Mouse (Mus musculus): ENCODE data around the gene Commd1.

The Commd1 gene

DNA sequence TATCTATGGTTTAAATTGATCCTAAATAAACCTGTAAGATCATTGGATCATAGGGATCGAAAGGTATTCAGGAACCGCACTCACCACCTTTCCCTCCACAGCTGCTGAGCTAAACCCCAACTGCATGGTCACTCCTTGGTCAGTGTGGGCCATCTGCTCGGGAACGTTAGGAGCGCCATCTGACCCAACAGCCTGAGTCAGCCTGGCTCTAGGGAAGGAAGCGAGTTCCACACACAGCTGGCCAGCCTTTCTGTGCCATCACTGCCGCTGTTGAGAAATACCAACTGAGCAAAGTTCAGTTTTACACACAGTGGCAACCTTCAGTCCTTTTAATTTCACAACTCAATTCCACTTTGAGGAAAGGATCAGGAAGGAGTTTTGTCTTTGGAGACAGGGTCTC lies 90.3 kb downstream of the Commd1 start:
- DNase-seq (ENCODE audit: low spot score in 2 of 2), result no peak

DNA sequence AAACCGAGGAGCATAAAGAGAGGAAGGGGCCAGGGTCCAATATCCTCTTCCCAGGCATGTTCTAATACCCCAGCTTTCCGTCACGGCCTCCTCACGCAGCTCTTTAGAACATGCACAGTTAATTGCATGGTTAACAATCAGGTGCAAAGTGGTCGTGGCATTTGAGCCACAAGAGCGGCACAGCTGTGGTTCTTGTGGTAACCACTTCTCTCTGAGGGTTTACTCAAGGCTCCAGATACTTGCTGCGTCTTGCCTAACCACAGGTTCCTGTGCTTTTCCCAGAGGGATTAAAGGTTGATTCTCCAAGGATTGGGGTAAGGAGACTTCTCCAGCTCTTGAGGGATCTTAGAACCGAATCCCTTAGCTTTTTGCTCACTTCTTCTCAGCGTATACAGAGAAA lies 90.9 kb downstream of the Commd1 start:
- DNase-seq (ENCODE audit: low spot score in 2 of 2), result no peak

DNA sequence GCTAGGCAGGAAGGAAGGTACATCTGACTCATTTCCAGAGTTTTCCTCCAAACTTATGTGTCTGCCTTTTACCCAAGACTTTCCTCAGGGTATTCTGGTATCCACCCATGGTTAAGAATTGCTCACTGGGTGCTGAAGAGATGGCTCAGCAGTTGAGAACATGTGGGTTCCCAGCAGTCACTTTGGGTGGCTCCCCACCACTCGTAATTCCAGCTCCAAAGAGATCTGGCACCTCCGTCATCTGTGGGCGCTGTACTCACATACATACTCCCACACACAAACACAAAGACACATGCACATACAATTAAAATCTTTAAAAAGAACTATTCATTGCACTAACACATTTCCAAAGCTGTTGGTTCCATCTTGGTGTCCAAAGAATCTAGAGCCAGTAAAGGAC lies 93.0 kb downstream of the Commd1 start:
- no peak for DNase-seq (ENCODE audit: low spot score in 2 of 2)

DNA sequence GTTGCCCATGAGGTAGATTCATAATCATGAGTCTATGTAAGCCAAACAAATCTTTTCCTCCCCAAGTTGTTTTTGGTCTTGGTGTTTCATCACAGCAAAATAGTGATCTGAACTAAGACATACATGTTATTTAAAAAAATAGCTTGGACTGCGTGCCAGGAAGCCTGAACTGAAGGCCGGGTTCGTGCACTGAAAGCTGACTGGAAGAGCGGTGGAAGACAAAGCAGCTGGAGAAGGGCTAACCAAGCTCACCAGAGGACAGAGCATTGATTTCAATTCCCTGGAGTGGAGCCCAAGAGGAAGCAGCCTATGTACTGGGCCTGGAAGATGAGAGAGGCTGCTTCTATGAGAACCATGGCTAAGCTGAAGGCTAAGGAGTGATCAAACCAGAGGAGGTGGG lies 95.2 kb downstream of the Commd1 start:
- DNase-seq (ENCODE audit: low spot score in 2 of 2), result no peak

DNA sequence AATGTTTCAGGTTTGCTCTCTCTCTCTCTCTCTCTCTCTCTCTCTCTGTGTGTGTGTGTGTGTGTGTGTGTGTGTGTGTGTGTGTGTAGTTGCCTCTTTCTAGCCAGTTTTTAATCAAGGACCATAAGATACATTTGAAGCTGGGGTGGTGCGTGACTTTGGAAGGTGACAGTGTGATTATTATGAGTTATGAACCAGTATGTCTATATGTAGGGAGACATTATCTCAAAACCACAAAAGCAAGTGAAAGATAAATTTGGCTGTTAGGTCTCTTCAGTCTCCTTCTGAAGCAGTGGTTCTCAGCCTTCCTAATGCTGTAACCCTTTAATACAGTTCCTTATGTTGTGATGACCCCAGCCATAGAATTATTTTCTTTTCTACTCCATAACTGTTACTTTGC lies 96.8 kb downstream of the Commd1 start:
- no peak for DNase-seq (ENCODE audit: low spot score in 2 of 2)

DNA sequence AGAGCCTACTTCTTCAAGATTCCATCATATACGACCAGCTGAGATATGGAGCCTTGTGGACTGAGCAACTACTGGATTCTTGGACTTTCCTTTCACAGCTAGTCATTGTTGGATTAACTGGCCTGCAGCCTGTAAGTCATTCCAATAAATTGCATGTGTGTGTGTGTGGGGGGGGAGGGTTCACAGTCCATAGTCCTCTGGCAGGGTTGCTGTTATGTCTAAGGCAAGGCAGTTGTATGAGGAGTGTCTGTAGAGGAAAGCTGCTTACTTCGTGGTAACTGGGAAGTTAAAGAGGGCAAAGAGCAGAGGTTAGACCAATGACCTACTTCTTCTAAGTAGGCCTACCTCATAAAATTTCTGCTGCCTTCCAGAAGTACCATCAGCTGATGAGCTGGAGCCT lies 98.5 kb downstream of the Commd1 start:
- no peak for DNase-seq (ENCODE audit: low spot score in 2 of 2)

DNA sequence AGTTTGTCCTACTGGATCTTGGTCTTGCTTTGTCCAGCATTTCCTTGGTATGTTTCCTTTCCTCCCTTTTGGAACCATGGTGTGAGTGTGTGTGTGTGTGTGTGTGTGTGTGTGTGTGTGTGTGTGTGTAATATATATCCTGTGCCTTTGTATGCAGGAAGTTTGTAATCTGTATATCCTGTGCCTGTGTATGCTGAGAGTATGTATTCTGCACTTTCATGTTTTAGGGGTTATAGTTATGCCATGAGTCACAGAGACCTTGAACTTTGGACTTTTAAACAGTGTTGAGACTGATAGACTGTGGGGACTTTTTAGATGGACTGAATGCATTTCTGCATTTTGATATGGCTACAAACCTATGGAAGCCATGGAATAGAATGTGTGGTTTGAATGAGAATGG lies 99.3 kb downstream of the Commd1 start:
- DNase-seq (ENCODE audit: low spot score in 2 of 2), result no peak

DNA sequence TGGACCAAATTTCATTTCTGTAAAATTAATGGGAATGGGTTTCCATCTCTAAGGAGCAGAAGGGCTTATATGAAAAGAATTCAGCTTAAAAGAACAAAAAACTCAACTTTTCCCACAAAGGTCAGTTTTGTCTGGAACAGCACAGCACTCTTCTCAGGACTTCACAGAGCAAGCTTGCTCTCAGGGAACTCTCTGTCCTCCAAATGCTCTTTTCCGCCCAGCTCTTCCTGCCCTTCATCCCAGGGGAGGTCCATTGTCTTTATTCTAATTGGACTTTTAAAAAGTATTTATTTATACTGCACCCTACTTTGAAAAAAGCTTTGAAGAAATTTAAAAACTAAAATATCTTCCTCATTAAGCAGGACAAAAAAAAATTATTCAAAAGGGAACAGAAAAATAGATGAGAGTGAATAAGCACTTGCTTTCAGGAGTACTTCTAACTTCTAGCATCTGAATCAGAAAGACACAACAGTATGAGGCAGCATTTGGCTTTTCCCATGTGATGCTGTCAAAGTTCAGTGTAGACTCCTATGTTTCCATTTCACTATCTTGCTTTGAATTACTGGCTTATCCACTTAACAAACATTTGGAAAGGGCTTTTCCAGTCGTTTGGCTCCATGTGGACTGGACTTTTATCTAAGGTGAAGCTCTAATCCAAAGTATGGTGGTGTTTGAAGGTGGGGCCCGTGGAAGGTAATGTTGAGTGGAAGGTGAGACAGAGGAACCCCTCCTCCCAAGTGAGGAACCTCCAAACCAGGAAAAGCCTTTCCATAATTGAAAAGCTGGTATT lies 101.6 kb downstream of the Commd1 start:
- no peak for DNase-seq (ENCODE audit: low spot score in 2 of 2)

DNA sequence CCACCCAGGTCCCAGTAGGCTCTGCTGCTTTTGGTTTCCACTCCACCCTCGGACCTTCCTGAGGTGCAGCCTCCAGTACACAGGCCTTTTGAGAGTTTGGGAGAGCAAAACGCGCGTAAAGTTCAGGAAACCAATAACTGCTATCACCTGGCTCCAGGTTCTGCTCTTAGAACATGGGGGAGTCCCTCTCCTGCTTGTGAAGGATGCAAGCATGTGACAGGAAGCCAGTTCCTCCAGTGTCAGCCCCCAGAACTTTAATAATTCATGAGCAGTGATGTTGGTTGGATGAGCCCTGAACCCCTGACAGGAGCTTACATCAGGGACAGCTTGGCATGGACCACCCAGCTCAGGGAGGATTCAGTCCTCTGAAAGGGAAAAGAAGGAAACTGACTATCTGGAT lies 102.5 kb downstream of the Commd1 start:
- no peak for DNase-seq (ENCODE audit: low spot score in 2 of 2)

DNA sequence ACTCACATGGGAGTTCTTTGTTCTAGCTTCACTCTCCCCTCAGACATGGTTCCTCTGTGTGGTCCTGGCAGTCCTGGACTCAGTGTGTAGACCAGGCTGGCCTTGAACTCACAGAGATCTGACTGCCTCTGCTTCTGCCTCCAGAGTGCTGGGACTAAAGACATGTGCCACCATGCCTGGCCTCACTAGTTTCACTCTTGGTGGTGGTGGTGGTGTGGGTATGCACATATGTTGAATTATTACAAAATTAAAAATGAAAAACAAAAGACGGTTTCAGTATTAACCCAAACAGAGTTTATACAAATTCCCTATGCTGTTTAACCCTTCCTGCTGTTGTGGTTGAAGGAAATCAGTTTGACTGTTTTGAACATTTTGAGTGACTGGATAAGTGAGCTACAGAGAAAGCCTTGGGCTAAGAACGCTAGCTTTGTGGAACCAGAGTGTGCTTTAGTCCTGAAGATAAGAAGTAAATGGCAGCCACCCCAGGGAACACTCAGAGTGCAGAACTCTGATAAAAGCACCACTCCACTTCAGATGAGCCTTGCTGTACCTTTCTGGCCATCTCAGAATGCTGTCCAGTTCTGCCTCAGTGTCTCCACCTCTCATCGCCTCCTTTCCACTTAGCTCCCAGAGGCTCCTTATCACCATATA lies 105.4 kb downstream of the Commd1 start:
- no peak for DNase-seq (ENCODE audit: low spot score in 2 of 2)

DNA sequence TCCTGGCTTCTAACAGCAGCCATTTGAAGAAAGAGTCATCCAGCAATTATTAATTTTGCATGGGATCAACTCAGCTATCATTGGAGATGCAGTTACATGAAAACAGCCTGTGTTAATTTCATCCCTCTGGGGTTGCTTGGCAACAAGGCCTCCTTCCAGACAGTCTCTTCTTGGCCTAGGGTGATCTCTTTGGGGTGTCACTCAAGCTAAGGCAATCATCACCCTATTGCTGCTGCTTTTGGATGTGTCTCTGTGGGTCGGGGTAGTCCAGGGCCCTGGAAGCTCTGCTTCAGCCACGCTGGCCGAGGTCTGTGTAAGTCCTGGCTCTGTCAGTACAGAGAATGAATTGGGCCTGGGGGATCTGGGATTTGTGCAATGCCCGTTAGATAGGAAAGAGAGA lies 106.9 kb downstream of the Commd1 start:
- no peak for DNase-seq (ENCODE audit: low spot score in 2 of 2)

DNA sequence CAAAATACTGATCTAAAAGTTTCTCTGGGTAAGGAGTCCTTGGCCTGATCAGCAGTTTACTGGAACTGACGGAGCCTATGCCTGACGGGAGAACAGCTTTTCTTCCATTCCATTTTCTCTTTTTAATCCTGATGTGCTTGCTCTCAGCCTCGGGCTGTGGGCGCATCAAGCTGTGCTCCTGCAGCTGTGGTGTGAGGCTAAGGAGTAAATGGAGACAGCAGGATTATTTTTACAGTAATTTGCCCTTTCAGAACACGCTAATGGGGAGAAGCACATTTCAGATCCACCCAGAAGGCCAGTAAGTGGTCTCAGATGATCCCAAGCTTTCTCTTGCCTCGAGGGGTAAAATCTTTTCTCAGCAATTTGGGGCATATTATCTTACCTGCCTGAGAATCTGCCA lies 107.4 kb downstream of the Commd1 start:
- no peak for DNase-seq (ENCODE audit: low spot score in 2 of 2)

DNA sequence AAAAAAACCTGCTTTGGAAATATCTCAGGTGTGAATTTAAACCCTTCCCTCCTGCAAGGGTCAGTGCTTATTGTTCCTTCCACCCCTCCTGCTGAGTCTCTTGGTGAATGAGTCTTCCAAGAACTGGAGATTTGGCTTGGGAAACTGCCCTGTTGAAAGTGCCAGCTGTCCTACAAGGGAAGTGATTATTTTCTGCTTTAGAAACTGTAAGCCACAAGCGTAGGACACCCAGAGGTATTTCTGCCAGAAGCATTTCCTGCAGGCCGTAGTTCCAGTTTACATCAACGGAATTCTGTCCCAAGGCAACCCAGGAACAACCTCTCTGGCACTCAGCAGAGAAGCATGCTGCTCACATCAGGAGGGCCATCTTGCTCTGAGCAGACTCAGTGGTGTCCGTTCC lies 108.8 kb downstream of the Commd1 start:
- no peak for DNase-seq (ENCODE audit: low spot score in 2 of 2)

DNA sequence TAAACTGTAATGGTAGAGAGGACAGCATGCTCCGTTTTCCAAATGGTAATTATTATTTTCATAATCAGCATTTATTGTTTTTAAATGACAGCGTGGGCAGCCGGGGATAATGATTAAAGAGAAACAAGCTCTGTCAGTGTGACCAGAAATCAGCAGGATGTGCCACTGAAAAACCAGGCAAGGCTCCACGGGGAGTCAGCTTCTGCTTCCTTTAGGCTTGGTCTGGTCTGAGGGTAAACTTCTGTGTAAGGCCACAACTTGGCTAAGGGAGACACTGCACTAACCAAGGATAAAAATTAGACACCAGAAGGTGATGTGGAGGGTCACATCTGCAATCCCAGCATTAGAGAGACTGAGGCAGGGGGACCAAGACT lies 109.9 kb downstream of the Commd1 start:
- DNase-seq (ENCODE audit: low spot score in 2 of 2), result no peak

DNA sequence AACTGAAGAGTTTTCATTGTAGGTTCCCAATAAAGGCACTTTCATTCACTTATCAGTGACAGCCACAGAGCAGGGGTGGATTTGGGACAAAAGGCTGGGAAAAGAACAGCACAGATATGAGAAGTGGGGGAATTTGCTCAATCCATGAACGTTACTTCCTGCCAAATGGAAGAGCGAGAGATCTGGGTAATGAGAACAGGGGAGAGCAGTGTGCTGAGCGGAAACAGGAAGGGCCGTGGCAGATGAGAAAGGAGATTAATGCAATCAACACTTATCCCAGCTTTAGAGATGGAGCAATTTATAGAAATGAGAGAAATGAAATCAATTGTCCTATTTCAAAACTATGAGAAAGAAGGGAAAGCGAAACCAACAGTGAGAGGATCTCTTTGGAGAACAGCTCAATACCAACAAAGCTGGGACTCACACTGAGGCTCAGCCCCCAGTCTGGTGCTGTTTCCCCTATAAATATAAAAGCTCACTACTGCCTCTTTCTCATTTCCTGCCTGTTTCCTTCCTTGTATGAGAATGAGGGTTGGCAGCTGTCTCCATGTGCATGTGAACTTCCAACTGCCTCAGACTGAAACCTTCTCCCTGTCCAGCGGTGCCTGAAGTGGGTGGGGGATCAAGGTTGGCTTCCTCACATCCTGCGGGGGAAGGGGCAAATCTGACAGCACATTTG lies 110.4 kb downstream of the Commd1 start:
- no peak for DNase-seq (ENCODE audit: low spot score in 2 of 2)

DNA sequence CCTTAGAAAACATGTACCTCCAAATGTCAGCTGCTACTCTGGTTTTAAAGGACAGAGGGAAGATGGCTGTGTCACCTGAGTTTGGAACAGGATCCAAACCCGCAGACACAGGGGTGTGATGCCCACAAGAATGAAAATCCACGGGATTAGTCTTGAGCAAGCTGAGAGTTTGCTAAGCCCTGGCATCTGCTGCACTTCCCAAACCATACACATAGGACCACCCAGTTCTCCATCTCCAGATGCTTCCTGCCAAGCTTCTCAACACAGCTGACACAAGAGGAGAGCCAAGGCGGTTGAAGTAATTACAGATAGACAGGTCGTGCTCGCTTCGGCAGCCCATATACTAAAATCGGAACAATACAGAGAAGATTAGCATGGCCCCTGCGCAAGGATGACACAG lies 113.6 kb downstream of the Commd1 start:
- no peak for DNase-seq (ENCODE audit: low spot score in 2 of 2)

DNA sequence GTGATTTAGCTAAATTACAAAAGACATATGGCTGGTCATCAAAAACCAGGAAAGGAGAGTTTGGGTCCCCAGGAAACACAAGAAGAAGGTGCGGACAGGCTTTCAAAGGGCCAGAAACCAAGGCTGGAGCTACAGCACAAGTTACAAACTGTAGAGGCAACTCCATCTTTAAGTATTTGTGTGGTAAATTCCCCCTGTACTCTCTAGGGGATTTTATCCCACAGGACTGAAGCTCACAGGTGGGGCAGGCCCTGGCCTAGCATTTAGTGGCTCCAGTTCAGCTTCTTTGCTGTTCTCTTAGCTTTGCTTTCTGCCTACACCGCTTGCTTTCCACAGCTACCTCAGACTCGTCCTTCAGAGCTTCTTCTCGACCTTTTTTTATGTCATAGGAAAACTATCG lies 114.5 kb downstream of the Commd1 start:
- no peak for DNase-seq (ENCODE audit: low spot score in 2 of 2)

DNA sequence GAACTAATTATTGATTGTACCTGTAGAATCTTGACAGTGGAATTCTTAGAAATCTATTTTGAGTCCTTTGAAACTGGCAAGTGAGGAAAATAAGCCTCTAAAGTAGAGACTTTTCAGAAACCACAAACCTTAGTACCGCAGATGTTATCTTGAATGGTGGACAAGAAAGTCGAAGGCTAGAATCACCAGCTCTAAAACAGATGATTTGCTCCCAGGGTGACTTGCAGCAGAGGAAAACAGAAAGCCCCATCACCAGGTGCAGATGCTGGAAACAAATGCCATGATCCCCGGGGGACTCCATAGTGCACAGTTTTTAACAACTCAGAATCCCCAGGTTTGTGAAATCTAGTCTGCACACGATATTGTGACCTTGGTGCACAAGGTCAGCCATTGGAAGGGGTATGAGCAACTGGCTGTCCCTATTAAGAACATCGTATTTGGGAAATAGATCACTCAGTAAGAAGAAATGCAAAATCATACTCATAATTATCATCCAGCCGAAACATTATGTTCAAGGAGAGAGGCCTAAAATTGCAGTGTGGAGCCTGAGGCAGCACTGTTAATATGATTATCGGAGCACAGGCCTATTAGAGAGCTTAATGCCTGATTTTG lies 116.4 kb downstream of the Commd1 start:
- no peak for DNase-seq (ENCODE audit: low spot score in 2 of 2)

DNA sequence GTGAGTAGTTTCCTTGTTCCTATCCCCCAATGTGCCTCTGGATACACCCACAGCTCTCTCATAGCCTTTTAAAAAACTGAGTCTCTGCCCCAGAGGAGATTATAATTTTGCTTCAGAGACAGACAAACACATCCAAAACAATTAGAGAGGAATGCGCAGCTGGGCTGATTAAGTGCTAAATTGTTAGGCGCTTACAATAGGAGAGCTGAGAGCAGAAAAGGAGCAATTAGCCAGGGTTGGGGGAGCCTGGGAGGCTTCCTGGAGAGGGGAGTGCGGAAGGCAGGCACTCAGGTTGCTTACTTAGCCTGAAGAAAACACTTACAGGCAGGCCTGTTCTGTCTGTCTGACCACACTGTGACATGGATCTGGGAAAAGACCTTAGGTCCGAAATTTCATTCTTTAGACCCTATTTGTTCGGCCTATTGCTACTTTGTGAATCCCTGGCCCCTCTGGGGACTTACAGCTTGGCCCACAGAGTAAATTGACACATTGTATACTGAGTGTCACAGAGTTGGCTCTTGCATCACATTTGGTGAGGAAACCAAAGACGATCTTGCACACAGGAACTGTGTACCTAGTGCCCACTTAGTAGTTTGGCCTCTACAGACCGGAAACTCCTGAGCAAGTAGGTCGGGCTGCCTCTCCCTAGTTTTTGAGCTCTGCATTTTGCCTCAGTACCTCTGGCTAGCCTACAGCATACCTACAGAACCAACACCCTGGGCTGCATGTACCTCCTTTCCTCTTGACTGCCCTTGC lies 117.7 kb downstream of the Commd1 start:
- DNase-seq (ENCODE audit: low spot score in 2 of 2), result no peak

DNA sequence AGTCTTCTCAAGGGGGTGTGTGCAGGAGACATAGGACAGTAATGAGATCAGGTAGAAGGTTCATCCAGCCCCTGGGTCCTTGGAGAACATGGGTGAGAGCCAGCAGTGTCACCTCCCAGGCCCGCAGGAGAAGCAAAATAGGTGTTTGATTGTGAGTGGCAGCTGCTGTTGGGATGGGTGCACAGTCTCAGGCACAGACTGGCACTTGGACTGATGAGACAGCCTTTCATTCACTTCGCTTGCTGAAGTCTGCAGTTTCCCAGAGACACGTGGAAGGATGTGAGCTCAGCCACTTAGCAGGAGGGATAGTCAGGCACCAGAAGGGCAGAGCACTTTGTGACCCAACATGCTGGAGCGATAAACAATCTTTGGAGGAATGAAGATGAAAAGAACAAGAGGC lies 118.6 kb downstream of the Commd1 start:
- DNase-seq (ENCODE audit: low spot score in 2 of 2), result no peak

DNA sequence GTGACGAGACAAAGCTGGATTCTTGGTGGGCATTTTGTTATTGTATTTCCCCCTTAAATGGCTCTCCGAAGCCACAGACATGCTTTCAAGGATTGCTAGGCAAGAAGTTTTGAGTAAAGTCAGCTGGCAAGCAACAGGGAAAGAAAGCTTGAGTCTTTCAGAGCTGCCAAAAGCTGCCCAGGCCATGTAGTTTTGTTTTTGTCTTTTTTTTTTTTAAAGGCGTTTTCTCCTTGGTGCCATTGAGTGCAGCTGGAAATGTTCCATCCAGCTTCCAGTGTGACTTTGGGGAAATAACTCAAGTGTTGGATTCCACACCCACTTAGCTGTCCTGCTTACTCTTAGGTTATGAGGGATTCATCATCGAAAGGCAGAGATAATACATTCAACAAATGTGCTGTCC lies 120.9 kb downstream of the Commd1 start:
- DNase-seq (ENCODE audit: low spot score in 2 of 2), result no peak

Data from cerebellum, postnatal 4 days (tissue).